Mouse (Mus musculus) limb, embryonic 13.5 days (tissue): ENCODE data around the gene Asb18. TPM values are rescaled to one million over a fixed set of nuclear protein-coding genes. Genes with fewer than 3 reads are reported as not detected.
A peak's percentile ranks its signal among the peaks of the same experiment; 100 is the strongest.

Experiments used
- ATAC-seq: fragments of 200-750 bp; cut with Nextera tagmentation; 2 replicates; pipeline ENCODE4 v1.8.0; 2017; ENCODE audit warnings: low read depth, moderate number of reproducible peaks, moderate TSS enrichment; ENCODE audit not compliant: low FRiP score
- H3K27ac ChIP-seq: fragments of 300-500 bp; sonication (generic); 2 replicates; pipeline ENCODE4 v1.5.1; 2015; ENCODE audit warnings: inconsistent platforms, mild to moderate bottlenecking, moderate library complexity
- H3K27me3 ChIP-seq: fragments of 300-500 bp; sonication (generic); 2 replicates; pipeline ENCODE4 v1.6.1; 2015; ENCODE audit warnings: mild to moderate bottlenecking, inconsistent platforms
- H3K36me3 ChIP-seq: fragments of 300-500 bp; sonication (generic); 2 replicates; pipeline ENCODE4 v1.6.1; 2015; ENCODE audit warnings: inconsistent platforms, mild to moderate bottlenecking, moderate library complexity
- H3K4me1 ChIP-seq: fragments of 300-500 bp; sonication (generic); 2 replicates; pipeline ENCODE4 v1.6.1; 2015; ENCODE audit warnings: inconsistent platforms
- H3K4me2 ChIP-seq: fragments of 300-500 bp; sonication (generic); replicated peaks from 2 replicates; pipeline ENCODE4 v1.6.1; 2015; ENCODE audit warnings: inconsistent platforms, mild to moderate bottlenecking, moderate library complexity
- H3K4me3 ChIP-seq: fragments of 300-500 bp; sonication (generic); 2 replicates; pipeline ENCODE4 v1.5.1; 2015; ENCODE audit warnings: moderate library complexity, mild to moderate bottlenecking, inconsistent platforms
- H3K9ac ChIP-seq: fragments of 300-500 bp; sonication (generic); 2 replicates; pipeline ENCODE4 v1.6.1; 2015; ENCODE audit warnings: mild to moderate bottlenecking, inconsistent platforms
- H3K9me3 ChIP-seq: fragments of 300-500 bp; sonication (generic); 2 replicates; pipeline ENCODE4 v1.6.1; 2016; ENCODE audit warnings: inconsistent platforms
- WGBS: fragments of 180-500 bp; shearing (Covaris S2); methylation state at CpG from one replicate; pipeline ENCODE4 v1.1.7; 2015; 5-methylcytosine and 5-hydroxymethylcytosine counted together
- polyA plus RNA-seq: library from polyadenylated mRNA; unstranded; fragments of >200 nt; fragmentation: Nextera tagmentation; extraction: Ambion mirVana; gene quantifications from 2 replicates; pipeline ENCODE4 v1.2.1, GENCODE M21; 2015

The Asb18 gene
- polyA plus RNA-seq, 1 experiment from 2014 or later = 0.13 TPM

DNA sequence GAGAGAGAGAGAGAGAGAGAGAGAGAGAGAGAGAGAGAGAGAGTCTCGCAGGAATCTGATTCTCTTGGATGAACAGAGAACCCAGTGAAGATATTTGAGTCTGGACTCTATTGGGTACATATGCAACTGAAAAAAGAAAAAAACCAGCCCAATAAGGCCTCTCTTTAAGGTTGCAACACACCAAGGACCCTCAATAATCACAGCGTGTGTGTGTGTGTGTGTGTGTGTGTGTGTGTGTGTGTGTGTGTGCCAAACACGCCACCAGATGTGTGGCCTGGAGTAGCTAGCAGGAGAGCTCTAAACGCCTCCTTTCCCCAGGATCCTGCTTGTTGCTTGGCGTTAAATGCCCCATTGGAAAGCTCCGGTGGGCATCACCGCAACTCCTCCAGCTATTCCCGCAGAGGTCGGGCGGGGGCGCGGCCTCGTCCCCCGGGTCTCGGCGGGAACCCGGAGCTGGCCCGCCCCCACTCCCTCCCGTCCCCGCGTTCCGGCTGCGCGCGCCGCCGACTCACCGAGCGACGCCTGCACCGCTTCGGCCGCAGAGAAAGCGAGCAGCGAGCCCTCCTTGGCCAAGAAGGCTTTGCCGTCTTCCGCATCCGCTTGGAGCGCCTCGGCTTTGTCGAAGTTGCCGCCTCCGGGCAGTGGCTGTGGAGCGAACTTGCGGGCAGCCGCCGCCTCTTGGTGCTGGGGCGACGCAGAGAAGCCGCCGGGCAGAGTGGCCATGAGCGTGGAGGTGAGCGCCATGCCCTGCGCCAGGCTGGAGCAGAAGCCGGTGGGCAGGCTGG lies 84.6 kb downstream of the Asb18 start:
- Histone ChIP-seq H3K4me1 (peaks cover 50% of the 10 kb centered on the region), H3K27ac (no peak overlapping the region), H3K9me3 (no peaks in the 10 kb centered on the region), H3K4me2 (peak overlapping the region; percentile 82), H3K4me3 (peak overlapping the region; percentile 45), H3K36me3 (no peaks in the 10 kb centered on the region), H3K27me3 (peaks cover 99% of the 10 kb centered on the region), H3K9ac (peak overlapping the region; percentile 48)
- ATAC-seq = no peak
- WGBS = under 1% methylated on average over 53 of the region's 55 CpGs

DNA sequence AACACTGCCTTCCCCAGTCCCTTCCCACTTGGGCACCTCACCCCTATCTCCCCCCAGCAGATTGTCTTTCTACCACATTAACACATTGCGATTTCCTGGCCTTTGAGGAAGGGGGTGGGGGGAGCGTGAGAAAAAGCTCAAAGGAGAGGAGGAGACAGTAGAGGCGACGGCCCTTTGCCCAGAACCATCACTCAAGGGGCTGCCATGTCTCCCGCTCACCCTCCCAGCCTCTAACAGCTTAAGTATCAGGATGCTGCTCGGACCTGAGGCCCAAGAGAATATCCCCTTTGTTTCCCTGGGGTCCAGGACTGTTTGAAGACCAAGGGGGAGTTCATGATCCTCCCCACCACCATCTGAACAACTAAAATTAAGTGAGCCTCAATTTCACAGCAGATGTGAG lies 85.3 kb downstream of the Asb18 start:
- H3K36me3 ChIP-seq = no peaks in the 10 kb centered on the region
- peak overlapping the region; percentile 19; the same call in 1 of the 2 replicates for H3K4me3 ChIP-seq
- H3K9me3 ChIP-seq = no peaks in the 10 kb centered on the region
- peak overlapping the region; percentile 16; the same call in 1 of the 2 replicates for H3K4me2 ChIP-seq
- H3K27ac ChIP-seq = no peak overlapping the region
- H3K9ac ChIP-seq = no peak overlapping the region
- WGBS = 0% methylated on average over 6 of the region's 6 CpGs
- peaks cover 99% of the 10 kb centered on the region for H3K27me3 ChIP-seq
- ATAC-seq = no peak
- H3K4me1 ChIP-seq = peaks cover 49% of the 10 kb centered on the region

DNA sequence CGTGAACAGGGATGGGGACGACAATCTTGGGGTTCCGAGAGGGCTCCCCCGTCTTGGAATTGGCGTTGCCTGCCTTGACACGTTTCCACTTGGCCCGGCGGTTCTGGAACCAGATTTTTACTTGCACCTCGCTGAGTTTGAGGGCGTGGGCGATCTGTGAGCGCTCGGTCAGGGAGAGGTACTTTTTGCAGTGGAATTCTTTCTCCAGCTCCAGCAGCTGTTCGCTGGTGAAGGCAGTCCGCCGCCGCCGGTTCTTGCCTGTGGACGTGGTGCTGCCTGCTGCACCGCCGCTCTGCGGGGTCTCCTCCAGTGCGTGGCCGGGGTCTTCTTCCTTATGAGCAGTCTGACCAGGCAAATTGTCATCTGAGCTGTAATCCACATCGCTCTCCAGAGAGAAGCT lies 85.8 kb downstream of the Asb18 start:
- Histone ChIP-seq H3K9ac (no peak overlapping the region), H3K27ac (no peak overlapping the region), H3K36me3 (no peaks in the 10 kb centered on the region), H3K27me3 (peaks cover 99% of the 10 kb centered on the region), H3K4me3 (peak overlapping the region; percentile 19; the same call in 1 of the 2 replicates), H3K4me1 (peaks cover 46% of the 10 kb centered on the region), H3K9me3 (no peaks in the 10 kb centered on the region), H3K4me2 (peak overlapping the region; percentile 16; the same call in 1 of the 2 replicates)
- no peak for ATAC-seq
- 8% methylated on average over 25 of the region's 25 CpGs for WGBS

DNA sequence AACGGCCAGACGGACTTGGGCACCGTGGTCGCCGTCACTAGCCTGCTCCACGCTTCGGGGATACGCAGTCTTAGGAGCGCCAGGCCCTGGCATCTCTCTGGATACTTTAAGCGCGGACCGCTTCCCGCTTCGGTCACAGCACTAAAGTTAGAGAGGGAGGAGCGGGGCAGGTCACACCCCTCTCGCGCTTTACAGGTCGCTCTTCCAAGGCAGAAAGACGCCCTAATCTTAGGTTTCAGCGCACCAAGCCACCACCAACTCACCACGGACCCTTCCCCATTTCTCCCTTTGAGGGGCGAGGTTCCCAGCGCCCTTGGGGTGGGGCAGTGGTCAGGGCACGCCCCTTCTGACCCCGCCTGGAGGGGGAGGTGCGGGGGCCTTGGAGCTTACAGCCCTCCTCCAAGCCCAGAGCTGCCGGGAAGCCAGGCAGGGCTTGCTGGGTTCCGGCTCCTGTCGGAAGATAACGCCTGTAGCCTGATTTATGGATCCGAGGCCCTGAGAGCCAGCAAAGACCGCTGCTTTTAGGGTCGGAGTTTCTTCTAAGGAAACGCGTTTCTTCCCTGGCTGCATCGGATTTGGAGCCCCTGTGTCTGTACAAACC lies 87.3 kb downstream of the Asb18 start:
- 2% methylated on average over 36 of the region's 36 CpGs for WGBS
- peaks cover 57% of the 10 kb centered on the region for H3K4me1 ChIP-seq

DNA sequence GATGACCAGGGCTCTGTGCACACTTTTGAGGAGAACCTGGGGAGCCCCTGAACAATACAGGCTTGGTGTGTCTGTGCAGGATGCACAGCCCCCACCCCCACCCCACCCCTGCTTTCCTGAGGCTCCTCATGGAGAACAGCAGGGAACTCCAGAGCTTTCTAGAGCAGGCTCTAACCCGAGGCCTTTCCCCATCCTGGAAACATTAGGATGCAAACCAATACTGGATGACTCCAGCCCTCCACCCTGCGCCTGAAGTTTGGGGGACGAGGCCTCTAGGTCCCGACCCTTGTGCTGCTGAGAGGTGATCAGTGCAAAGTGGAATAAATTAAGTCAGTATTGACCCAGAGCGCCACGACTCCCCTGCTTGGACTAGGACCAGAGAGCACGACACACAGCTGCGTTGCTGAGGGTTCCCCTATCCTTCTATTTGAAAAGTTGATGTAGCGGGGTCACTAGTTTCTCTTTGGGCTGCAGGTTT lies 87.8 kb downstream of the Asb18 start:
- peak overlapping the region; percentile 65 for H3K4me2 ChIP-seq
- H3K9me3 ChIP-seq = no peaks in the 10 kb centered on the region
- H3K4me1 ChIP-seq = peaks cover 54% of the 10 kb centered on the region
- H3K4me3 ChIP-seq = peak overlapping the region; percentile 39
- H3K27me3 ChIP-seq = peaks cover 100% of the 10 kb centered on the region
- H3K9ac ChIP-seq = no peak overlapping the region
- H3K27ac ChIP-seq = no peak overlapping the region
- ATAC-seq = no peak
- WGBS = 19% methylated on average over 9 of the region's 9 CpGs
- no peaks in the 10 kb centered on the region for H3K36me3 ChIP-seq

More for the DNA sequence above, 87.3 kb downstream of the Asb18 start:
- no peak overlapping the region for H3K27ac ChIP-seq
- peaks cover 100% of the 10 kb centered on the region for H3K27me3 ChIP-seq
- peak overlapping the region; percentile 39; the same call in 1 of the 2 replicates for H3K9ac ChIP-seq
- no peaks in the 10 kb centered on the region for H3K36me3 ChIP-seq
- no peak for ATAC-seq
- H3K9me3 ChIP-seq = no peaks in the 10 kb centered on the region
- peak overlapping the region; percentile 65 for H3K4me2 ChIP-seq
- peak overlapping the region; percentile 39 for H3K4me3 ChIP-seq

DNA sequence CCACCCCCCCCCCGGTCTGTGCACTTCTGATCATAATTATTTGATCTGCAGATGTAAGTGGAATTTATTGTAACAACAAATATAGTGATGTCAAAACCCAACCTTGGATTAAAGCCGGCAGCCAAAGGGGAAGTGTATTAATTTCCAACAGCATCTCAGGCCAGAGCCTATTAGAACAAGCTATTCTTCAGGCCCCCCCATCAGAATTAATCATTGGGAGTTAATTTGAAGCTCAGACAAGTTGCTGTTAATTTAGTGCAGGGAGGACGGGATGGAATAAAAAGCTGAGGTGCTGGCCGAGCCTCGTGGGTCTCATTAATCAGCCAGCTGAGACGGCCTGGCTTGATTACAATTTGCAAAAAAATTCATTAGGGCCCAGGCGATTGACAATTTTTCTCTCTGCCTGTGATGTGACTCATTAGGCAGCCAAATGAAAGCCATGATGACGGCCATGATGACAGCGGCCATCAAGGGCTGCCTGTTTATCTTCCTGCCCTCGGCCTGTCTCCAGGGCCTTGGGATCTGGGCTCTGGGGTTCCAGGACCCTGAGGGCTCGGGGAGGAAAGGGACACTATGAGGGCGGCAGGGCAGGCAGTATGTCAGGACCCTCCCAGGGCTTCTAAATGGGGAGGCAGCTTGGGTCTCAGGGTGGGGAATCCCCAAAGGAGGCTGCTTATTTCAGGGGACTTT lies 88.8 kb downstream of the Asb18 start:
- no peaks in the 10 kb centered on the region for H3K36me3 ChIP-seq
- peaks cover 100% of the 10 kb centered on the region for H3K27me3 ChIP-seq
- no peak overlapping the region for H3K9ac ChIP-seq
- no peaks in the 10 kb centered on the region for H3K9me3 ChIP-seq
- H3K27ac ChIP-seq = no peak overlapping the region
- WGBS = 21% methylated on average over 12 of the region's 12 CpGs
- no peak for ATAC-seq
- H3K4me3 ChIP-seq = no peak overlapping the region
- no peak overlapping the region for H3K4me2 ChIP-seq
- H3K4me1 ChIP-seq = peaks cover 44% of the 10 kb centered on the region

GRCm38 (mm10) chr1:89923642-89924020 lies 90.8 kb downstream of the Asb18 start:
- H3K4me3 ChIP-seq = peak overlapping the region; percentile 25; the same call in 1 of the 2 replicates
- 13% methylated on average over 14 of the region's 14 CpGs for WGBS

GRCm38 (mm10) chr1:89922883-89923641 lies 91.4 kb downstream of the Asb18 start:
- no peak overlapping the region for H3K9ac ChIP-seq
- H3K9me3 ChIP-seq = no peaks in the 10 kb centered on the region
- peaks cover 25% of the 10 kb centered on the region for H3K4me1 ChIP-seq
- H3K36me3 ChIP-seq = no peaks in the 10 kb centered on the region
- peak overlapping the region; percentile 51 for H3K4me2 ChIP-seq
- peaks cover 100% of the 10 kb centered on the region for H3K27me3 ChIP-seq
- under 1% methylated on average over 41 of the region's 41 CpGs for WGBS
- no peak overlapping the region for H3K27ac ChIP-seq
- peak overlapping the region; percentile 25 for H3K4me3 ChIP-seq
- no peak for ATAC-seq

More at GRCm38 (mm10) chr1:89923642-89924020, 90.8 kb downstream of the Asb18 start:
- H3K27ac ChIP-seq = no peak overlapping the region
- H3K9ac ChIP-seq = no peak overlapping the region
- peaks cover 26% of the 10 kb centered on the region for H3K4me1 ChIP-seq
- H3K27me3 ChIP-seq = peaks cover 100% of the 10 kb centered on the region
- no peaks in the 10 kb centered on the region for H3K9me3 ChIP-seq
- peak overlapping the region; percentile 51 for H3K4me2 ChIP-seq
- H3K36me3 ChIP-seq = no peaks in the 10 kb centered on the region
- ATAC-seq = no peak

GRCm38 (mm10) chr1:89922282-89922681 lies 92.2 kb downstream of the Asb18 start:
- Histone ChIP-seq H3K36me3 (no peaks in the 10 kb centered on the region), H3K9ac (no peak overlapping the region), H3K4me2 (no peak overlapping the region), H3K4me3 (no peak overlapping the region), H3K4me1 (peaks cover 21% of the 10 kb centered on the region), H3K9me3 (no peaks in the 10 kb centered on the region), H3K27me3 (peaks cover 100% of the 10 kb centered on the region), H3K27ac (no peak overlapping the region)
- WGBS = 3% methylated on average over 7 of the region's 7 CpGs
- no peak for ATAC-seq

- peaks cover 16% of the 10 kb centered on the region for H3K4me1 ChIP-seq
- ATAC-seq = peak; percentile 33; the same call in 1 of the 2 replicates
- H3K9me3 ChIP-seq = no peaks in the 10 kb centered on the region
- no peak overlapping the region for H3K4me2 ChIP-seq
- H3K4me3 ChIP-seq = no peak overlapping the region
- H3K9ac ChIP-seq = no peak overlapping the region
- no peak overlapping the region for H3K27ac ChIP-seq
- H3K27me3 ChIP-seq = peaks cover 100% of the 10 kb centered on the region
- H3K36me3 ChIP-seq = no peaks in the 10 kb centered on the region
- WGBS = 1% methylated on average over 10 of the region's 10 CpGs
Measured at GRCm38 (mm10) chr1:89921806-89922205, 92.7 kb downstream of the Asb18 start.

DNA sequence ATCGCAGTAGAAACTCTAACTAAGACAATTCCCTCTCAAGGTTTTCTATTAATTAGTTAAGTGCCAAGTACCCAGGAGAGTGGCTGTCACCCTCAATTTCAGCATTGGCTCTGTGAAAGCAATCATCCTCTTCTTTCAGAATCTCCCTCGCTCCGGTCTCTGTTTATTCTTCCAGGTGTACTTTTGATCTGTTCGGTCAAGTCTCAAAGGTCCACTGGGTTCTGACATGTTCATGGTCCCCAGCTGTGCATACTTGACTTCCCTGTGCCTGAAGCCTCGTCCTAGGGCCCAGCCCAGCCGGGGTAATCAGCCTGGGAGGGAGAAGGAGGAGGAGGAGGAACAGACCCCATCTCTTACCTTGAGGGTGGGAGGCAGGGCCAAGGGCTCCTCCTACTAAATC lies 95.3 kb downstream of the Asb18 start:
- Histone ChIP-seq H3K27ac (no peak overlapping the region), H3K4me1 (peaks cover 14% of the 10 kb centered on the region), H3K36me3 (no peaks in the 10 kb centered on the region), H3K4me3 (no peak overlapping the region), H3K9ac (no peak overlapping the region), H3K9me3 (no peaks in the 10 kb centered on the region), H3K4me2 (no peak overlapping the region), H3K27me3 (peaks cover 80% of the 10 kb centered on the region)
- no peak for ATAC-seq
- 71% methylated on average over 6 of the region's 6 CpGs for WGBS
